Mouse (Mus musculus): ENCODE measurements around the gene Fam155a. TPM values are rescaled to one million over a fixed set of nuclear protein-coding genes. Genes with fewer than 3 reads are reported as not detected.

The Fam155a gene
- polyA plus RNA-seq, 1 experiment: 0.19 TPM

- Histone ChIP-seq H3K27ac (ENCODE audit: insufficient read depth, low read length) (no peak overlapping the region), H3K4me3 (ENCODE audit: insufficient read depth, low read length) (no peak overlapping the region), H3K4me1 (ENCODE audit: control insufficient read depth, insufficient read depth, low read length) (no peaks in the 10 kb centered on the region)
- TF ChIP-seq POLR2A (IDR thresholded peaks at IDR 0.05; ENCODE audit: low read depth, low read length): no peak
- TF ChIP-seq CTCF (IDR thresholded peaks at IDR 0.05; ENCODE audit: borderline replicate concordance, insufficient read depth, low read length): no peak
These were observed 317.2 kb downstream of the Fam155a start for GRCm38 (mm10) chr8:9453742-9454141.

GRCm38 (mm10) chr8:9451543-9451942 is 319.4 kb downstream of the Fam155a start:
- Histone ChIP-seq H3K4me3 (ENCODE audit: insufficient read depth, low read length) (no peak overlapping the region), H3K4me1 (ENCODE audit: control insufficient read depth, insufficient read depth, low read length) (no peaks in the 10 kb centered on the region), H3K27ac (ENCODE audit: insufficient read depth, low read length) (no peak overlapping the region)
- TF ChIP-seq CTCF (IDR thresholded peaks at IDR 0.05; ENCODE audit: borderline replicate concordance, insufficient read depth, low read length) (no peak), POLR2A (IDR thresholded peaks at IDR 0.05; ENCODE audit: low read depth, low read length) (no peak)

- TF ChIP-seq CTCF (IDR thresholded peaks at IDR 0.05; ENCODE audit: borderline replicate concordance, insufficient read depth, low read length): no peak
- no peak for TF ChIP-seq POLR2A (IDR thresholded peaks at IDR 0.05; ENCODE audit: low read depth, low read length)
- no peak overlapping the region for H3K4me3 ChIP-seq (ENCODE audit: insufficient read depth, low read length)
- H3K27ac ChIP-seq (ENCODE audit: insufficient read depth, low read length): no peak overlapping the region
- H3K4me1 ChIP-seq (ENCODE audit: control insufficient read depth, insufficient read depth, low read length): no peaks in the 10 kb centered on the region
These were observed 322.3 kb downstream of the Fam155a start for GRCm38 (mm10) chr8:9448613-9449012.

- TF ChIP-seq CTCF (IDR thresholded peaks at IDR 0.05; ENCODE audit: borderline replicate concordance, insufficient read depth, low read length): no peak
- no peak for TF ChIP-seq POLR2A (IDR thresholded peaks at IDR 0.05; ENCODE audit: low read depth, low read length)
- Histone ChIP-seq H3K4me3 (ENCODE audit: insufficient read depth, low read length) (no peak overlapping the region), H3K27ac (ENCODE audit: insufficient read depth, low read length) (no peak overlapping the region), H3K4me1 (ENCODE audit: control insufficient read depth, insufficient read depth, low read length) (no peaks in the 10 kb centered on the region)
These were observed 333.1 kb downstream of the Fam155a start for GRCm38 (mm10) chr8:9437822-9438221.

GRCm38 (mm10) chr8:9435501-9435900 is 335.5 kb downstream of the Fam155a start:
- H3K4me1 ChIP-seq (ENCODE audit: control insufficient read depth, insufficient read depth, low read length): no peaks in the 10 kb centered on the region
- TF ChIP-seq CTCF (IDR thresholded peaks at IDR 0.05; ENCODE audit: borderline replicate concordance, insufficient read depth, low read length) (no peak), POLR2A (IDR thresholded peaks at IDR 0.05; ENCODE audit: low read depth, low read length) (no peak)

GRCm38 (mm10) chr8:9432635-9433372 is 338.2 kb downstream of the Fam155a start:
- no peak overlapping the region for H3K27ac ChIP-seq (ENCODE audit: insufficient read depth, low read length)
- no peak for TF ChIP-seq CTCF (IDR thresholded peaks at IDR 0.05; ENCODE audit: borderline replicate concordance, insufficient read depth, low read length)
- H3K4me3 ChIP-seq (ENCODE audit: insufficient read depth, low read length): no peak overlapping the region
- H3K4me1 ChIP-seq (ENCODE audit: control insufficient read depth, insufficient read depth, low read length): no peaks in the 10 kb centered on the region

More at GRCm38 (mm10) chr8:9435501-9435900, 335.5 kb downstream of the Fam155a start:
- Histone ChIP-seq H3K27ac (ENCODE audit: insufficient read depth, low read length) (no peak overlapping the region), H3K4me3 (ENCODE audit: insufficient read depth, low read length) (no peak overlapping the region)

- H3K4me3 ChIP-seq (ENCODE audit: insufficient read depth, low read length): no peak overlapping the region
- no peak overlapping the region for H3K27ac ChIP-seq (ENCODE audit: insufficient read depth, low read length)
- TF ChIP-seq POLR2A (IDR thresholded peaks at IDR 0.05; ENCODE audit: low read depth, low read length) (no peak), CTCF (IDR thresholded peaks at IDR 0.05; ENCODE audit: borderline replicate concordance, insufficient read depth, low read length) (no peak)
- H3K4me1 ChIP-seq (ENCODE audit: control insufficient read depth, insufficient read depth, low read length): no peaks in the 10 kb centered on the region
These were observed 342.1 kb downstream of the Fam155a start for GRCm38 (mm10) chr8:9428846-9429245.

GRCm38 (mm10) chr8:9424069-9424468 is 346.9 kb downstream of the Fam155a start:
- Histone ChIP-seq H3K4me3 (ENCODE audit: insufficient read depth, low read length) (no peak overlapping the region), H3K27ac (ENCODE audit: insufficient read depth, low read length) (no peak overlapping the region), H3K4me1 (ENCODE audit: control insufficient read depth, insufficient read depth, low read length) (no peaks in the 10 kb centered on the region)
- TF ChIP-seq CTCF (IDR thresholded peaks at IDR 0.05; ENCODE audit: borderline replicate concordance, insufficient read depth, low read length): no peak
- TF ChIP-seq POLR2A (IDR thresholded peaks at IDR 0.05; ENCODE audit: low read depth, low read length): no peak

- TF ChIP-seq CTCF (IDR thresholded peaks at IDR 0.05; ENCODE audit: borderline replicate concordance, insufficient read depth, low read length): no peak
- TF ChIP-seq POLR2A (IDR thresholded peaks at IDR 0.05; ENCODE audit: low read depth, low read length): no peak
- Histone ChIP-seq H3K27ac (ENCODE audit: insufficient read depth, low read length) (no peak overlapping the region), H3K4me3 (ENCODE audit: insufficient read depth, low read length) (no peak overlapping the region), H3K4me1 (ENCODE audit: control insufficient read depth, insufficient read depth, low read length) (no peaks in the 10 kb centered on the region)
These were observed 347.4 kb downstream of the Fam155a start for GRCm38 (mm10) chr8:9423590-9423989.

- Histone ChIP-seq H3K27ac (ENCODE audit: insufficient read depth, low read length) (no peak overlapping the region), H3K4me1 (ENCODE audit: control insufficient read depth, insufficient read depth, low read length) (no peaks in the 10 kb centered on the region), H3K4me3 (ENCODE audit: insufficient read depth, low read length) (no peak overlapping the region)
- TF ChIP-seq POLR2A (IDR thresholded peaks at IDR 0.05; ENCODE audit: low read depth, low read length): no peak
- TF ChIP-seq CTCF (IDR thresholded peaks at IDR 0.05; ENCODE audit: borderline replicate concordance, insufficient read depth, low read length): no peak
These were observed 347.8 kb downstream of the Fam155a start for GRCm38 (mm10) chr8:9423184-9423583.

All from embryonic fibroblast, embryonic 13.5 days (primary cell).